Mouse (Mus musculus): ENCODE measurements at regions not wholly inside any gene's neighbourhood (a gene's known extent, or its start where the extent isn't known, plus 50 kb on each side); places are given as distances from the start of the nearest gene placed in this dataset.

GRCm38 (mm10) chr17:83297379-83298121 is 53.2 kb upstream of the Eml4 start:
- no peak for TF ChIP-seq POLR2A (IDR thresholded peaks at IDR 0.05; ENCODE audit: insufficient read depth, low read depth, low read length)
- TF ChIP-seq CTCF (IDR thresholded peaks at IDR 0.05; ENCODE audit: insufficient read depth, low read depth, low read length): no peak
- H3K4me3 ChIP-seq (ENCODE audit: insufficient read depth, low read depth, low read length): no peak overlapping the region
- WGBS: 70% methylated on average over 6 of the region's 6 CpGs
- no peak overlapping the region for H3K27ac ChIP-seq (ENCODE audit: insufficient read depth, low read depth, low read length)
- no peaks in the 10 kb centered on the region for H3K4me1 ChIP-seq (ENCODE audit: control insufficient read depth, insufficient read depth, low read length)
